Mouse (Mus musculus): Measurements from ENCODE around the gene Fam178b. TPM values are rescaled to one million over a fixed set of nuclear protein-coding genes. Genes with fewer than 3 reads are reported as not detected.
A peak's percentile ranks its signal among the peaks of the same experiment; 100 is the strongest.

The Fam178b gene
- polyA plus RNA-seq, 1 experiment from 2014 or later = 1.3 TPM

DNA sequence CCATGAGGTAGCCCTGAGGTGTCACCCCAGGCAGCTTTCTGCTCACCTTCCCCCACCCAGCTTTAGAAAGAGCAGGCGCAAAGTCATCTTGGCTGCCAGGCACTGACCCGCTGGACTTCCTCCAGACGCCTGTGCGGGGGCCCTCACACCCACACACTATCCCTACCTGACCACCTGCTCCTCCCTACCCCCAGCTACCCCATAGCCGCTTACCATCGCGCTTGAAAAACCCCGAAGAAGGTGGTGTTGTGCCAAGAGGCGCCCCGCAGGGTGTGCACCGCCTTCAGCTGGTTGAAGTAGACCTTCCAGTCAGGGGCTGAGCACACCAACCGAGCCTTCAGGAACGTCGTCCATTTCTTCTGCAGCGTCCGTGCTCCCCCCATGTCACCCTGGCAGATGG is 130.5 kb downstream of the Fam178b start:
- Histone ChIP-seq H3K4me1 (ENCODE audit: control insufficient read depth, insufficient read depth, low read length) (peaks cover 39% of the 10 kb centered on the region), H3K36me3 (ENCODE audit: control insufficient read depth, insufficient read depth, low read length) (peaks cover 69% of the 10 kb centered on the region), H3K9me3 (ENCODE audit: control insufficient read depth, low read length) (no peaks in the 10 kb centered on the region), H3K9ac (ENCODE audit: low read depth, low read length) (no peak overlapping the region), H3K4me2 (replicated peaks; ENCODE audit: low read depth, low read length) (no peak overlapping the region), H3K27ac (ENCODE audit: low read depth, low read length) (no peak overlapping the region), H3K4me3 (ENCODE audit: low read length) (no peak overlapping the region), H3K27me3 (ENCODE audit: control insufficient read depth, insufficient read depth, low read length) (no peaks in the 10 kb centered on the region)
- 78% methylated on average over 16 of the region's 16 CpGs for WGBS
- no peak for ATAC-seq (ENCODE audit: low FRiP score, low TSS enrichment)

DNA sequence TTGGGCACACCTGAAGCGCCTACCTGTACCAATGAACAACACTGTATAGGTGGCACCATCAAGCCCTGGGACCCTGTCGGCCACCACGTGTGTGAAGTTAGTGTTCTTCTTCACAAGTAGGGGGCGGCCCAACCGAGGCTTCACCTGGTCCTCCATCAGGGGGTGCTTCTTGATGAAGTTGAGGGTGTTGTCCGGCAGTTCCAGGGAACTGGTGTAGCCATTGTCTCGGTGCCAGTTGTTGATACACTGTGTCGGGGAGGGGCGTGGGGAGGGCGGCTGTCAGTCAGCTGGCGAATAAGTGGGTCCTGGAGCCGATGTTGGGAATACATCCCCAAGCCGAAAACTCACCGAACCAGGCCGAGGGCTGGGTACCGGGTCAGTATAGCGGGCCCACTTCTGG is 131.1 kb downstream of the Fam178b start:
- Histone ChIP-seq H3K4me2 (replicated peaks; ENCODE audit: low read depth, low read length) (no peak overlapping the region), H3K4me3 (ENCODE audit: low read length) (no peak overlapping the region), H3K9me3 (ENCODE audit: control insufficient read depth, low read length) (no peaks in the 10 kb centered on the region), H3K4me1 (ENCODE audit: control insufficient read depth, insufficient read depth, low read length) (peaks cover 41% of the 10 kb centered on the region), H3K27ac (ENCODE audit: low read depth, low read length) (no peak overlapping the region), H3K36me3 (ENCODE audit: control insufficient read depth, insufficient read depth, low read length) (peaks cover 69% of the 10 kb centered on the region), H3K9ac (ENCODE audit: low read depth, low read length) (no peak overlapping the region), H3K27me3 (ENCODE audit: control insufficient read depth, insufficient read depth, low read length) (no peaks in the 10 kb centered on the region)
- WGBS = 92% methylated on average over 17 of the region's 17 CpGs
- no peak for ATAC-seq (ENCODE audit: low FRiP score, low TSS enrichment)

- Histone ChIP-seq H3K9me3 (ENCODE audit: control insufficient read depth, low read length) (no peaks in the 10 kb centered on the region), H3K4me3 (ENCODE audit: low read length) (no peak overlapping the region), H3K27me3 (ENCODE audit: control insufficient read depth, insufficient read depth, low read length) (no peaks in the 10 kb centered on the region), H3K36me3 (ENCODE audit: control insufficient read depth, insufficient read depth, low read length) (peaks cover 67% of the 10 kb centered on the region), H3K4me1 (ENCODE audit: control insufficient read depth, insufficient read depth, low read length) (peaks cover 40% of the 10 kb centered on the region), H3K4me2 (replicated peaks; ENCODE audit: low read depth, low read length) (no peak overlapping the region), H3K27ac (ENCODE audit: low read depth, low read length) (no peak overlapping the region), H3K9ac (ENCODE audit: low read depth, low read length) (no peak overlapping the region)
- no peak for ATAC-seq (ENCODE audit: low FRiP score, low TSS enrichment)
- 77% methylated on average over 20 of the region's 20 CpGs for WGBS
Observed at GRCm38 (mm10) chr1:36550075-36550863, 132.7 kb downstream of the Fam178b start.

DNA sequence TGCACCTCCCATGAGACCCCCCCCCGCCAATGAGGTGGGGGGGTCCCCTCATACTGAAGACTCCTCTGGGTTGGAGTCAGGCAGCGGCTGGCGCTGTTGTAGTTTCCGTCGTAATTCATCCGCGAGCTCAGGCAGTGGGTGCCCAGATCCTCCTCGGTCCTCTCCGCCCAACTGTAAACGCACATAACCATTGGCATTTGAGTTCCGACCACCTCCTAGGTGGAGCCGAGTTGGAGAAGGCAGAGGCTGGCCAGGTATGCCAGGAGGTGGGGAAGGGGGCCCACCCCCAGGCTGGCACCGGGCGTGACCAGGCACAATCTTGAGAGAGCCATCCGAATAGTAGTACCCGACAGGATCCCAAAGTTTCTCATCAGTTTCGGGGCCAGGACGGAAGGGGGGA is 133.5 kb downstream of the Fam178b start:
- 70% methylated on average over 18 of the region's 18 CpGs for WGBS
- Histone ChIP-seq H3K9me3 (ENCODE audit: control insufficient read depth, low read length) (no peaks in the 10 kb centered on the region), H3K36me3 (ENCODE audit: control insufficient read depth, insufficient read depth, low read length) (peaks cover 61% of the 10 kb centered on the region), H3K27me3 (ENCODE audit: control insufficient read depth, insufficient read depth, low read length) (no peaks in the 10 kb centered on the region), H3K4me1 (ENCODE audit: control insufficient read depth, insufficient read depth, low read length) (peaks cover 32% of the 10 kb centered on the region), H3K4me3 (ENCODE audit: low read length) (no peak overlapping the region), H3K4me2 (replicated peaks; ENCODE audit: low read depth, low read length) (no peak overlapping the region; the same call in 1 of the 2 replicates), H3K9ac (ENCODE audit: low read depth, low read length) (peak overlapping the region; percentile 18; the same call in 1 of the 2 replicates), H3K27ac (ENCODE audit: low read depth, low read length) (no peak overlapping the region)
- ATAC-seq (ENCODE audit: low FRiP score, low TSS enrichment) = no peak

DNA sequence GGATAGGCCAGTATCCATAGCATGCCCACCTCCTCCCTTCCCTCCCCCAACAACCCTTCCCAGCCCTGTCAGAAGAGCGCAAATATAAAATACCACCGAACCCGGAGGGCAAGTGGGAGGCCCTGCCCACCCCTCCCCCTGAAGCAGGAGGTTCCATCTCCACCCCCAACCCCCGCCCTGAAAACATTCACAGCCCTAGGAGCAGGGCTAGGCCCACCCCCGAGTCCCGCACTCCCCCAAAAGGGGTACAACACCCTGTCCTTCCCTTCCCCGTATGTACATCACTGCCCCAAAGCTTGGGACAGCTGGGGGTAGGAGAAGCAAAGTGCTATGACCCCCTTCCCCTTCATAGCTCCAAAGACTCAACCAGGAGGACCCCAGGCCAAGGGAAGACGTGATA is 134.2 kb downstream of the Fam178b start:
- peaks cover 29% of the 10 kb centered on the region for H3K4me1 ChIP-seq (ENCODE audit: control insufficient read depth, insufficient read depth, low read length)
- 32% methylated on average over 8 of the region's 8 CpGs for WGBS
- no peak overlapping the region; the same call in 1 of the 2 replicates for H3K9ac ChIP-seq (ENCODE audit: low read depth, low read length)
- no peak overlapping the region for H3K4me3 ChIP-seq (ENCODE audit: low read length)
- H3K4me2 ChIP-seq (replicated peaks; ENCODE audit: low read depth, low read length) = no peak overlapping the region
- no peak overlapping the region for H3K27ac ChIP-seq (ENCODE audit: low read depth, low read length)
- peaks cover 54% of the 10 kb centered on the region for H3K36me3 ChIP-seq (ENCODE audit: control insufficient read depth, insufficient read depth, low read length)
- H3K27me3 ChIP-seq (ENCODE audit: control insufficient read depth, insufficient read depth, low read length) = no peaks in the 10 kb centered on the region
- ATAC-seq (ENCODE audit: low FRiP score, low TSS enrichment) = no peak
- no peaks in the 10 kb centered on the region for H3K9me3 ChIP-seq (ENCODE audit: control insufficient read depth, low read length)

DNA sequence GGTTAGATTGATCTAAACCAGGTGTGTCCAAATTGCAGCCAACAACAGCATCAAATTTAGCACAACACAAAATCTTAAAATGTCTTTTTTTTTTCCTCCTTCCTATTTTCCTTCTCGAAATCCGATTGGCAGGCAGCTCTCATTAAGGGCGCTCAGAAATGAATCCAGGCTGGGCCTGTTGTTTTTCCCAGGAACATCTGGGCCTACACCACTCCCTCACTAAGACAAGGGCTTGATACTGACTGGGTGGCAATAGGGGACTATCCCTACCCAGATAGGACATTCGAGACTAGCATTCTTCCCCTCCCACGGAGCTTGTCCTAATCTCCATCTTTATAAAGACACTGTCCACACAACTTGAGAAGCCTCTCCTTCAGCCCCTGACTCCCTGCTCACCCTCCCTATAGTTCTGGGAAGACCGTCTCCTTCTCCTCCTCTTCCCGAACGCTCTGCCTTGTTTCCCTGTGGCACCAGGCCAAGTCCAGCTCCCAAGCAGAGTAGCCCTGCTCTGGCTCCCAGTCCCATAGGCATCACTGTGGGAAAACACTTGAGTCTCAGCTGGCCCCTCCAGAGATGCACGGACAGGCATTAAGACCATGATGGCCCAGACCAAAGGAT is 134.9 kb downstream of the Fam178b start:
- H3K4me2 ChIP-seq (replicated peaks; ENCODE audit: low read depth, low read length) = no peak overlapping the region
- H3K4me3 ChIP-seq (ENCODE audit: low read length) = no peak overlapping the region
- peaks cover 29% of the 10 kb centered on the region for H3K4me1 ChIP-seq (ENCODE audit: control insufficient read depth, insufficient read depth, low read length)
- no peaks in the 10 kb centered on the region for H3K27me3 ChIP-seq (ENCODE audit: control insufficient read depth, insufficient read depth, low read length)
- no peaks in the 10 kb centered on the region for H3K9me3 ChIP-seq (ENCODE audit: control insufficient read depth, low read length)
- WGBS = 36% methylated on average over 9 of the region's 9 CpGs
- peaks cover 47% of the 10 kb centered on the region for H3K36me3 ChIP-seq (ENCODE audit: control insufficient read depth, insufficient read depth, low read length)
- H3K9ac ChIP-seq (ENCODE audit: low read depth, low read length) = no peak overlapping the region
- ATAC-seq (ENCODE audit: low FRiP score, low TSS enrichment) = no peak
- peak overlapping the region; percentile 69; the same call in 1 of the 2 replicates for H3K27ac ChIP-seq (ENCODE audit: low read depth, low read length)

- H3K27me3 ChIP-seq (ENCODE audit: control insufficient read depth, insufficient read depth, low read length) = no peaks in the 10 kb centered on the region
- H3K4me1 ChIP-seq (ENCODE audit: control insufficient read depth, insufficient read depth, low read length) = peaks cover 29% of the 10 kb centered on the region
- peak; percentile 98 for ATAC-seq (ENCODE audit: low FRiP score, low TSS enrichment)
- H3K4me2 ChIP-seq (replicated peaks; ENCODE audit: low read depth, low read length) = peak within 1 kb of the TSS; percentile 80
- H3K4me3 ChIP-seq (ENCODE audit: low read length) = peak within 1 kb of the TSS; percentile 73
- H3K9ac ChIP-seq (ENCODE audit: low read depth, low read length) = peak within 1 kb of the TSS; percentile 75
- H3K36me3 ChIP-seq (ENCODE audit: control insufficient read depth, insufficient read depth, low read length) = peaks cover 36% of the 10 kb centered on the region
- WGBS = under 1% methylated on average over 43 of the region's 43 CpGs
- no peaks in the 10 kb centered on the region for H3K9me3 ChIP-seq (ENCODE audit: control insufficient read depth, low read length)
- peak within 1 kb of the TSS; percentile 69 for H3K27ac ChIP-seq (ENCODE audit: low read depth, low read length)
Observed at GRCm38 (mm10) chr1:36546888-36547471, 136.0 kb downstream of the Fam178b start, which contains the start of gene Ankrd39. TSS of gene Ankrd39 (minus strand) at chr1:36547445.

DNA sequence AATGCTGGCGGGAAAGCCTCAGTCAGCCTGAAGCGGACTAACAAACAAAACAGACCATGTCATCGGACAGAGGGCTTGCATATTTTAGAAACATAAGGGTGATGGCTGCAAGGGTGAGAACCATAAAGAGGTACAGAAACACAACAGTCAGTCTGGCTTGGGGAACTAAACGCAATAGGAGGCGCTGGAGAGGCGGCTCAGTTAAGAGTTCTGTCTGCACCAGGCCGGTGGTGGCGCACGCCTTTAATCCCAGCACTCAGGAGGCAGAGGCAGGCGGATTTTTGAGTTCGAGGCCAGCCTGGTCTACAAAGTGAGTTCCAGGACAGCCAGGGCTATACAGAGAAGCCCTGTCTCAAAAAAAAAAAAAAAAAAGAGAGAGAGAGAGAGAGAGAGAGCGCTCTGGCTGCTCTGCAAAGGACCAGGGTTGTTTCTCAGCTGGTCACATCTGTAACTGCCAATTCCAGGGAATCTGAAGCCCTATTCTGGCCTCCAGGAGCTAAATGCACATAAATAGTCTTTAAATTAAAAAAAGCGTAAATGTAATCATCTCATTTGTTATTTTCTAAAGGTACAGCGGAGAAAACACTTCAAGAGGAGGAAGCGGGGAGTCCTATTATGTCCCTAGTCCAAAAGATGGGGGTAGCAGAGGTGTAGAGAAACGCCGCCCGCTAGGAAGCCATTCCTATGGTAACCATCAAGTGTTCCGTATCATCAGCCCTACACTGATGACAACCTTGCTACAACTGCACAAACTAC is 137.0 kb downstream of the Fam178b start:
- no peak overlapping the region; the same call in 1 of the 2 replicates for H3K9ac ChIP-seq (ENCODE audit: low read depth, low read length)
- no peak for ATAC-seq (ENCODE audit: low FRiP score, low TSS enrichment)
- H3K4me3 ChIP-seq (ENCODE audit: low read length) = peak overlapping the region; percentile 73
- peaks cover 25% of the 10 kb centered on the region for H3K4me1 ChIP-seq (ENCODE audit: control insufficient read depth, insufficient read depth, low read length)
- H3K9me3 ChIP-seq (ENCODE audit: control insufficient read depth, low read length) = no peaks in the 10 kb centered on the region
- no peaks in the 10 kb centered on the region for H3K27me3 ChIP-seq (ENCODE audit: control insufficient read depth, insufficient read depth, low read length)
- no peak overlapping the region for H3K27ac ChIP-seq (ENCODE audit: low read depth, low read length)
- H3K36me3 ChIP-seq (ENCODE audit: control insufficient read depth, insufficient read depth, low read length) = peaks cover 35% of the 10 kb centered on the region
- peak overlapping the region; percentile 80 for H3K4me2 ChIP-seq (replicated peaks; ENCODE audit: low read depth, low read length)
- WGBS = 75% methylated on average over 18 of the region's 19 CpGs

Data from kidney, embryonic 14.5 days (tissue).